Comparison of ENCODE assay signal across 22 mouse cellular contexts in the genomic region with DNA sequence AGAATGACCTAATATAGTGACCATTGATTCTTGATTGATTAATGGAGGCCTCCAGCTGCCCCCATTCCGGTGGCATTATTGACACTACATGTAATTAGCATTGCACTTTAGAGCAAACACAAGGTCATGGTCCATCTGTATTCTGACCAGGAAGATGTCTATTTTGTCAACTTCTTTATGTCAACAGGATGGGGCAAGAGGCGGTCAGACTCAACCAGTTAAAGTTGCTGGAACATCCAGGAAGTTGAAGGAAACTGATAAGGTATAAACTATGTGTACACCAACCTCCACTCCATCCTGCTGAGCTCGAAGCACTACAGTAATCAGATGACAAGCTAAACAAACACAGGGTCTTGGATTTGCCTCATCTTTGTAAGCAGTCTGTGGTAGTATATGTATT.
DNase-seq lines count a peak whose midpoint lies in the region; ATAC-seq lines count a peak whose summit lies in the region.
"Had no signal": no experiment of that assay in that cellular context is flagged by ENCODE, and none has a peak within 500 bp of the region (broad histone marks: within the 10 kb centered on the region; RNA-seq: fewer than 3 reads in every experiment).

No protein-coding gene starts in this region.

- no peak overlapping the region for H3K9ac ChIP-seq in liver, embryonic 16.5 days (ENCODE audit: low read depth, low read length)
- H3K9ac ChIP-seq in liver, embryonic 11.5 days (ENCODE audit: low read depth, low read length), result no peak overlapping the region
- H3K9ac ChIP-seq: embryonic facial prominence, embryonic 13.5 days; embryonic facial prominence, embryonic 15.5 days; forebrain, embryonic 12.5 days had no signal

- no peaks in the 10 kb centered on the region for H3K4me1 ChIP-seq in liver, embryonic 16.5 days (ENCODE audit: control insufficient read depth, low read depth, low read length)
- no peaks in the 10 kb centered on the region for H3K4me1 ChIP-seq in liver, embryonic 11.5 days (replicated peaks; ENCODE audit: control insufficient read depth, insufficient read depth, low read length)
- H3K4me1 ChIP-seq: forebrain, embryonic 10.5 days; forebrain, embryonic 12.5 days had no signal

- 16% methylated on average over 3 of the region's 3 CpGs for WGBS in liver, embryonic 16.5 days (ENCODE audit: insufficient replicate concordance)
- WGBS in liver, embryonic 11.5 days, result 37% methylated on average over 3 of the region's 3 CpGs

- no peaks in the 10 kb centered on the region for H3K36me3 ChIP-seq in liver, embryonic 16.5 days (ENCODE audit: control insufficient read depth, insufficient read depth)
- no peaks in the 10 kb centered on the region for H3K36me3 ChIP-seq in liver, embryonic 11.5 days (ENCODE audit: control insufficient read depth, insufficient read depth, low read length)
- H3K36me3 ChIP-seq: embryonic facial prominence, embryonic 13.5 days; embryonic facial prominence, embryonic 15.5 days; forebrain, embryonic 10.5 days; forebrain, embryonic 12.5 days had no signal

- H3K27ac ChIP-seq in liver, embryonic 16.5 days (ENCODE audit: low read length), result no peak overlapping the region
- H3K27ac ChIP-seq in liver, embryonic 11.5 days (ENCODE audit: low read depth, low read length), result no peak overlapping the region
- H3K27ac ChIP-seq: embryonic facial prominence, embryonic 13.5 days; embryonic facial prominence, embryonic 15.5 days; forebrain, embryonic 10.5 days; forebrain, embryonic 12.5 days had no signal

- no peaks in the 10 kb centered on the region for H3K9me3 ChIP-seq in liver, embryonic 16.5 days (replicated peaks; ENCODE audit: control insufficient read depth, low read length)
- H3K9me3 ChIP-seq in liver, embryonic 11.5 days (ENCODE audit: control insufficient read depth, low read length), result no peaks in the 10 kb centered on the region
- H3K9me3 ChIP-seq: embryonic facial prominence, embryonic 13.5 days; embryonic facial prominence, embryonic 15.5 days; forebrain, embryonic 10.5 days; forebrain, embryonic 12.5 days had no signal

- H3K4me3 ChIP-seq in liver, embryonic 16.5 days (ENCODE audit: low read depth, low read length), result no peak overlapping the region
- no peak overlapping the region for H3K4me3 ChIP-seq in liver, embryonic 11.5 days (ENCODE audit: low read depth, low read length)
- H3K4me3 ChIP-seq: embryonic facial prominence, embryonic 13.5 days; embryonic facial prominence, embryonic 15.5 days; erythroblast, embryonic 14.5 days; forebrain, embryonic 10.5 days; forebrain, embryonic 12.5 days had no signal

- no peaks in the 10 kb centered on the region for H3K27me3 ChIP-seq in liver, embryonic 16.5 days (ENCODE audit: control insufficient read depth, insufficient read depth, low read depth, low read length)
- H3K27me3 ChIP-seq in liver, embryonic 11.5 days (replicated peaks; ENCODE audit: control insufficient read depth, insufficient read depth, low read length), result no peaks in the 10 kb centered on the region
- H3K27me3 ChIP-seq: embryonic facial prominence, embryonic 13.5 days; embryonic facial prominence, embryonic 15.5 days; forebrain, embryonic 12.5 days had no signal

- H3K4me2 ChIP-seq in liver, embryonic 16.5 days (ENCODE audit: low read depth, low read length), result no peak overlapping the region
- H3K4me2 ChIP-seq in liver, embryonic 11.5 days, result no peak overlapping the region
- H3K4me2 ChIP-seq: embryonic facial prominence, embryonic 15.5 days; forebrain, embryonic 12.5 days had no signal

- peak; percentile 21; the same call in 1 of the 2 replicates for ATAC-seq in liver, embryonic 16.5 days (ENCODE audit: low read depth)
- ATAC-seq in liver, embryonic 11.5 days (replicated peaks; ENCODE audit: low FRiP score), result no peak; the same call in 1 of the 2 replicates
- ATAC-seq: forebrain, embryonic 14.5 days had no signal

- no peak for DNase-seq in liver, embryonic 11.5 days (ENCODE audit: low spot score)
- peak; percentile 4 for DNase-seq in thymus, postnatal 0 days (ENCODE audit: low spot score)
- no peak for DNase-seq in thymus, postnatal 25 days
- DNase-seq in yolk sac, embryonic 10.5 days (ENCODE audit: low spot score), result peak; percentile 23
- DNase-seq in frontal cortex, adult 2 months (ENCODE audit: extremely low spot score in 1 of 2, low spot score in 1 of 2), result no peak
- DNase-seq: adrenal gland, adult 2 months; adrenal gland, postnatal 10 days; adrenal gland, postnatal 25 days; cerebellum, adult 11 months; cerebellum, adult 18-20 months; cerebellum, adult 8-10 months; cerebellum, adult 9-11 months; cerebellum, postnatal 14 days; cerebellum, postnatal 36 days; embryo, embryonic 11 days had no signal

Comparison
In these comparisons a context has a peak if more than half of its experiments do, and no peak if none do; other contexts are left out.
1. DNase-seq: peak in thymus, postnatal 0 days (single experiment) and yolk sac, embryonic 10.5 days (single experiment); none in liver, embryonic 11.5 days (single experiment), thymus, postnatal 25 days (single experiment) and frontal cortex, adult 2 months (0 of 2).